Mouse (Mus musculus) erythroblast, embryonic 14.5 days (primary cell): ENCODE results near the gene Sec14l1. TPM values are rescaled to one million over a fixed set of nuclear protein-coding genes. Genes with fewer than 3 reads are reported as not detected.
"Not testable (repeated sequence)": the region's sequence is repeated elsewhere in the genome, so short reads cannot be mapped to it uniquely, and the experiment has no call there.

Experiments used
- H3K27me3 ChIP-seq: 2 replicates; pipeline ENCODE4 v1.6.1; 2012; ENCODE audit warnings: inconsistent platforms; ENCODE audit not compliant: control insufficient read depth
- H3K36me3 ChIP-seq: 2 replicates; pipeline ENCODE4 v1.6.1; 2012; ENCODE audit warnings: mild to moderate bottlenecking, inconsistent platforms; ENCODE audit not compliant: control insufficient read depth
- H3K4me1 ChIP-seq: 2 replicates; pipeline ENCODE4 v1.6.1; 2012; ENCODE audit warnings: inconsistent platforms; ENCODE audit not compliant: control insufficient read depth
- H3K4me3 ChIP-seq: replicated peaks from 2 replicates; pipeline ENCODE3; 2012; ENCODE audit warnings: moderate library complexity, mild to moderate bottlenecking, inconsistent platforms
- H3K9me3 ChIP-seq: 2 replicates; pipeline ENCODE4 v1.6.1; 2012; ENCODE audit warnings: low read length, inconsistent platforms, mixed read lengths; ENCODE audit not compliant: control insufficient read depth
- GATA1 ChIP-seq: IDR thresholded peaks from 2 replicates; pipeline ENCODE4 v1.6.1; 2012; ENCODE audit warnings: low read length, inconsistent platforms, mixed read lengths
- TAL1 ChIP-seq: IDR thresholded peaks from 3 replicates; pipeline ENCODE4 v1.6.1; 2012; ENCODE audit warnings: low read length, inconsistent platforms, mixed read lengths
- polyA plus RNA-seq: library from polyadenylated mRNA; stranded (reverse); fragments of >175 nt; gene quantifications from 2 replicates; pipeline ENCODE4 v1.2.3, GENCODE M21; 2012

Gene Sec14l1
- polyA plus RNA-seq, 1 experiment, result 11.2 TPM

DNA sequence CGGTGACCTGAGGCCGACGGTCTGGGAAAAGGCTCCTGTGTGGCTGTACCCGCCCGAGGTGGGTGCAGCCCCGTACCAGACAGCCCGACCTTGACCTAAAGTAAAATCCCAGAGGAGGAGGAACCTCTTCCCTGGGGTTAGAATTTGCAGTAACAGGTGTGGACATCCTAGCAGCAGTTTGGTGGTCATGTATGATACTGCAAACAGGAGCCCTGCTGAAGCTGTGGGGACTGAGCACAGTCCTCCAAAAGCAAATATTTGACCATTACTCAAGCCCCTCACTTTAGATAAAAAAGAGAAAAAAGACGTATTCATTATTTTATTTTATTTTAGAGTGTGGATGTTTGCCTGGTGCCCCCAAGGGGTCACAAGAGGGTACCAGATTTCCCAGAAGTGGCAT, 37.7 kb upstream of the Sec14l1 start:
- H3K27me3 ChIP-seq, result peaks cover 1% of the 10 kb centered on the region
- H3K4me3 ChIP-seq, result peak overlapping the region; percentile 82
- H3K4me1 ChIP-seq, result peaks cover 64% of the 10 kb centered on the region
- H3K36me3 ChIP-seq, result peaks cover 39% of the 10 kb centered on the region
- peaks cover 2% of the 10 kb centered on the region; the same call in 1 of the 2 replicates for H3K9me3 ChIP-seq
- no peak for TF ChIP-seq TAL1
- TF ChIP-seq GATA1, result no peak

- Histone ChIP-seq H3K36me3 (peaks cover 39% of the 10 kb centered on the region), H3K4me3 (peak overlapping the region; percentile 82), H3K4me1 (peaks cover 66% of the 10 kb centered on the region), H3K27me3 (no peaks in the 10 kb centered on the region), H3K9me3 (peaks cover 2% of the 10 kb centered on the region; the same call in 1 of the 2 replicates)
- TF ChIP-seq TAL1, result no peak
- TF ChIP-seq GATA1, result no peak
Observed at GRCm38 (mm10) chr11:117077902-117078301, 37.1 kb upstream of the Sec14l1 start.

- Histone ChIP-seq H3K4me3 (no peak overlapping the region), H3K9me3 (peaks cover 2% of the 10 kb centered on the region; the same call in 1 of the 2 replicates), H3K27me3 (no peaks in the 10 kb centered on the region), H3K4me1 (peaks cover 66% of the 10 kb centered on the region), H3K36me3 (peaks cover 39% of the 10 kb centered on the region)
- TF ChIP-seq TAL1, result no peak
- TF ChIP-seq GATA1, result no peak
Observed at GRCm38 (mm10) chr11:117078637-117079240, 36.2 kb upstream of the Sec14l1 start.

DNA sequence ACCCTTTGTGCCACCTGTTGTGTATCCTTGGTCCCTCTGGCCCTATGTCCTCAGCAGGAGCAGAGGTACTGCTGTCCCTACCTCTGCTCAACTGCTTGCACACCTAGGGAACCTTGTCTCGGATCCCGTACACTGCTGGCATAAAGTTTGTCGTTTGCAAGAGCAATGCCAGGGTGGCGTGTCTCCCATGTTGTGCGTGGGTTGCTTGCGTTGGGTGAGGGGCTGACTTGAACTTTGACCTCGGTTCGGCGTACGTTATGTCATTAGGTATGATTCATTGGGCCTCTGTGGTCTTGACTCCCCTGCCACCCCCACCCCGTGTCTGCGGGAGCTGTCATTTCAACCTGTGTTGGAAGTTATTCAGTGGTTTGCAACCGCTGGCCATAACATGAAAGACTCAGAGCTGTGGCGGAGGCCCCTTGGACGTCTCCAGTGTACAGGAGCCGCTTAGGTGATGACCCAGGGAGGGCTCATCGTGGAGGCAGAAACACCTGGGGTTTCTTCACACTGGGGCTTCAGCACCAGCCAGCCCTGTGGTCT, 35.2 kb upstream of the Sec14l1 start:
- H3K36me3 ChIP-seq, result peaks cover 39% of the 10 kb centered on the region
- no peak overlapping the region for H3K4me3 ChIP-seq
- no peaks in the 10 kb centered on the region; the same call in 1 of the 2 replicates for H3K9me3 ChIP-seq
- H3K27me3 ChIP-seq, result no peaks in the 10 kb centered on the region
- TF ChIP-seq TAL1 (no peak), GATA1 (no peak)
- H3K4me1 ChIP-seq, result peaks cover 66% of the 10 kb centered on the region

DNA sequence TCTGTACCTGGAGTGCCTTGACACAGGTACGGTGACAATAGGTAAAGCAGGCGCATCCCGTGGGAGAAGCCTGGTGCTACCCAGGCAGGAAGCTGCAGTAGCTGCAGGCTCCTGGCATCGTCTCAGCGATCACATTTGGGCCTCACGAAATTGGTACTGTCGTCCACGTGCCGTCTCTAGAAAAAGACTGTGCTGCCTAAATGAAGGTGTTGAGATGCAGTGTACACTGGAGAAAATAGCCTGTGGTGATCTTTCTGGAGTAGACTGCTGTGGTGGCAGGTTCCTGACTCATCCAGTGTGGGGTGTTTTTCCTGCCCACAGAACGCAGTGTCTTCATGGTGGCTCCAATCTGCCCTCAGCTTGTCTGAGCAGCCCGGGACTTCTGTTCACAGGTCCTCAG, 34.8 kb upstream of the Sec14l1 start:
- no peaks in the 10 kb centered on the region for H3K9me3 ChIP-seq
- no peak overlapping the region for H3K4me3 ChIP-seq
- H3K27me3 ChIP-seq, result no peaks in the 10 kb centered on the region
- H3K4me1 ChIP-seq, result peaks cover 66% of the 10 kb centered on the region
- TF ChIP-seq TAL1 (no peak), GATA1 (no peak)
- peaks cover 39% of the 10 kb centered on the region for H3K36me3 ChIP-seq

DNA sequence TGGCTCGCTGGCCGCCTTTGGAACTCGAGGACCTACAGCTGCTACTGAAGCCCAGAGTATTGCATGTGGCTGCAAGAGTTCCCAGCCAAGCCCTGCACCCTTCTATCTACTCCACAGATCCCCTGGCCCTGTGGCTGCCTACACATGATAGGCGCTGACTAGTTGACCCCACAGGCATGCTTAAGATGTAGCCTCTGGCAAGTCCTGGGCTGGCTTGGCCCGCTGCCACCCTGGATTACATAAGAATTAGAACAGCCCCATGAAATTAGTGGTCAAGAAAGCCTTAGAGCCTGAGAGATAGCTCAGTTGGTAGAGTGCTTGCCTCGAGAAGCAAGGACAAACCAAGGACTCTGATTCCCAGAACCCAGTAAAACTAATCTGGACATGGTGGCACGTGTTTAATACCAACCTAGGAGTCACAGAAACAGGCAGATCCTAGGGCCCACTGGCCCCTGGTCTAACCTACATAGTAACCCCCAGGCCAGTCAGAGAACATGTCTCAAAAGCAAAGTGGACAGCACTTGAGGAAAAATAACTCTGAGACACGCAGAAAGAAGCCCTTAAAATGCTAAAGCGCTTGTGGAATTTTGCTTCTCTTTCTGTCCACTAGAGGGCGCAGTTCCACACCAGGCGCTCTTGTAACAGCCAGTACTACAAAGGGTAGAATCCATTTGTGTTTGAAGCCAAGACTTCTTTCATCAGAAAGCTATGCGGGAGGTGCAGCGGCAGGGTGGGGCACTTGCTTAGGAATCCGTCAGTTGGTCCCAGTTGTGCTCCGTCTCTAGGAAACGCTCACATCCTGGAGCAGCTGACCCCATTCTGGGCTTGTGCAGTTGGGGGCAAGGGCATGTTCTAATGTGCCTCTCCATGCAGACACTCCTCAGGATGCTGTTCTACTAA, 33.6 kb upstream of the Sec14l1 start:
- Histone ChIP-seq H3K4me1 (peaks cover 56% of the 10 kb centered on the region), H3K27me3 (no peaks in the 10 kb centered on the region), H3K4me3 (no peak overlapping the region), H3K9me3 (no peaks in the 10 kb centered on the region), H3K36me3 (peaks cover 39% of the 10 kb centered on the region)
- TF ChIP-seq GATA1, result no peak
- TF ChIP-seq TAL1, result no peak

GRCm38 (mm10) chr11:117082353-117082934, 32.5 kb upstream of the Sec14l1 start:
- TF ChIP-seq GATA1 (no peak), TAL1 (no peak)
- peaks cover 46% of the 10 kb centered on the region for H3K4me1 ChIP-seq
- no peaks in the 10 kb centered on the region for H3K9me3 ChIP-seq
- no peak overlapping the region for H3K4me3 ChIP-seq
- peaks cover 39% of the 10 kb centered on the region for H3K36me3 ChIP-seq
- no peaks in the 10 kb centered on the region for H3K27me3 ChIP-seq

GRCm38 (mm10) chr11:117083052-117083881, 31.7 kb upstream of the Sec14l1 start:
- Histone ChIP-seq H3K4me1 (peaks cover 40% of the 10 kb centered on the region), H3K9me3 (no peaks in the 10 kb centered on the region), H3K36me3 (peaks cover 30% of the 10 kb centered on the region), H3K4me3 (no peak overlapping the region), H3K27me3 (no peaks in the 10 kb centered on the region)
- TF ChIP-seq TAL1, result no peak

DNA sequence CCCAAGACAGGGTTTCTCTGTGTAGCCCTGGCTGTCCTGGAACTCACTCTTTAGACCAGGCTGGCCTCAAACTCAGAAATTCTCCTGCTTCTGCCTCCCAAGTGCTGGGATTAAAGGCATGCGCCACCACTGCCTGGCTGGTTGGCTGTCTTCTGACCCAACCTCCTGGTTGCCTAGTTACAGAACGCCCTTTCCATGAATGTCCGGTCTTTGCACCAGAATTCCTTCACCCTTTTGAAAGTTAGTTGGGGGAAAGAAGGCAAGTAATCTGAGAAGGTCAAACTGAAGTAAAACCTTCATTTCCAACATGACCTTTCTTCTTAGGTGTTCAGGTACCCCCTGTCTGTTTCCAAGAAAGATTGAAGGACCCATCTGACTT, 31.1 kb upstream of the Sec14l1 start:
- H3K4me1 ChIP-seq, result peaks cover 35% of the 10 kb centered on the region
- not testable (repeated sequence) for H3K9me3 ChIP-seq, H3K27me3 ChIP-seq, H3K4me3 ChIP-seq
- peaks cover 24% of the 10 kb centered on the region for H3K36me3 ChIP-seq
